Mouse (Mus musculus) hindbrain, embryonic 13.5 days (tissue): ENCODE measurements around the gene Rsph3b. TPM values are rescaled to one million over a fixed set of nuclear protein-coding genes. Genes with fewer than 3 reads are reported as not detected.
"Not testable (repeated sequence)": the region's sequence is repeated elsewhere in the genome, so short reads cannot be mapped to it uniquely, and the experiment has no call there.

ENCODE experiments used
- ATAC-seq: fragments of 200-750 bp; cut with Nextera tagmentation; 2 replicates; pipeline ENCODE4 v1.8.0; 2017; ENCODE audit warnings: moderate TSS enrichment; ENCODE audit not compliant: low FRiP score
- H3K27ac ChIP-seq: fragments of 300-500 bp; sonication (generic); 2 replicates; pipeline ENCODE4 v1.5.1; 2015; ENCODE audit warnings: inconsistent platforms, mild to moderate bottlenecking, moderate library complexity
- H3K27me3 ChIP-seq: fragments of 300-500 bp; sonication (generic); 2 replicates; pipeline ENCODE4 v1.6.1; 2015; ENCODE audit warnings: mild to moderate bottlenecking, inconsistent platforms
- H3K36me3 ChIP-seq: fragments of 300-500 bp; sonication (generic); 2 replicates; pipeline ENCODE4 v1.6.1; 2015; ENCODE audit warnings: mild to moderate bottlenecking, inconsistent platforms
- H3K4me1 ChIP-seq: fragments of 300-500 bp; sonication (generic); replicated peaks from 2 replicates; pipeline ENCODE4 v1.6.1; 2015; ENCODE audit warnings: inconsistent platforms
- H3K4me2 ChIP-seq: fragments of 300-500 bp; sonication (generic); 2 replicates; pipeline ENCODE4 v1.6.1; 2015; ENCODE audit warnings: inconsistent platforms, mild to moderate bottlenecking, moderate library complexity
- H3K4me3 ChIP-seq: fragments of 300-500 bp; sonication (generic); 2 replicates; pipeline ENCODE4 v1.5.1; 2015; ENCODE audit warnings: mild to moderate bottlenecking, inconsistent platforms
- H3K9ac ChIP-seq: fragments of 300-500 bp; sonication (generic); 2 replicates; pipeline ENCODE4 v1.6.1; 2015; ENCODE audit warnings: mild to moderate bottlenecking, inconsistent platforms
- H3K9me3 ChIP-seq: fragments of 300-500 bp; sonication (generic); 2 replicates; pipeline ENCODE4 v1.6.1; 2016; ENCODE audit warnings: inconsistent platforms
- WGBS: fragments of 180-500 bp; shearing (Covaris S2); methylation state at CpG from one replicate; pipeline ENCODE4 v1.1.7; 2015; 5-methylcytosine and 5-hydroxymethylcytosine counted together
- polyA plus RNA-seq: library from polyadenylated mRNA; unstranded; fragments of >200 nt; fragmentation: Nextera tagmentation; extraction: Ambion mirVana; gene quantifications from 2 replicates; pipeline ENCODE4 v1.2.1, GENCODE M21; 2015

The Rsph3b gene
- 51.8 and 56.4 TPM in 2 replicates for polyA plus RNA-seq

- Histone ChIP-seq H3K4me3 (peak within 1 kb of the TSS; percentile 55), H3K27ac (peak within 1 kb of the TSS; percentile 85), H3K4me2 (peak within 1 kb of the TSS; percentile 59), H3K9ac (peak within 1 kb of the TSS; percentile 75)
- not testable (repeated sequence) for H3K4me1 ChIP-seq, H3K9me3 ChIP-seq, H3K27me3 ChIP-seq, H3K36me3 ChIP-seq
- 1% methylated on average over 67 of the region's 73 CpGs for WGBS
- peak; percentile 98 for ATAC-seq
Observed at GRCm38 (mm10) chr17:6947984-6948768, at the start of gene Rsph3b. Gene Rsph3b (minus strand): TSS chr17:6948682.

- not testable (repeated sequence) for ATAC-seq, H3K9me3 ChIP-seq, H3K4me1 ChIP-seq, H3K27me3 ChIP-seq, H3K9ac ChIP-seq, H3K4me3 ChIP-seq, H3K27ac ChIP-seq, H3K36me3 ChIP-seq, H3K4me2 ChIP-seq
- WGBS: 100% methylated on average over 1 of the region's 7 CpGs
Observed at GRCm38 (mm10) chr17:6997778-6998490, 49.5 kb upstream of the Rsph3b start.

- not testable (repeated sequence) for ATAC-seq, H3K27ac ChIP-seq, H3K9ac ChIP-seq, H3K9me3 ChIP-seq, H3K36me3 ChIP-seq, H3K4me3 ChIP-seq, H3K4me2 ChIP-seq, H3K4me1 ChIP-seq, H3K27me3 ChIP-seq
- WGBS: 90% methylated on average over 8 of the region's 8 CpGs
Observed at GRCm38 (mm10) chr17:6996826-6997225, 48.3 kb upstream of the Rsph3b start.

GRCm38 (mm10) chr17:6995504-6995903 lies 47.0 kb upstream of the Rsph3b start:
- H3K9me3 ChIP-seq, H3K4me1 ChIP-seq, H3K4me2 ChIP-seq, H3K9ac ChIP-seq, H3K36me3 ChIP-seq, H3K27me3 ChIP-seq, ATAC-seq, H3K4me3 ChIP-seq, H3K27ac ChIP-seq: not testable (repeated sequence)
- no CpG with 5 or more reads among the region's 6 CpGs for WGBS

GRCm38 (mm10) chr17:6986118-6986517 lies 37.6 kb upstream of the Rsph3b start:
- H3K4me2 ChIP-seq, ATAC-seq, H3K27me3 ChIP-seq, H3K9ac ChIP-seq, H3K36me3 ChIP-seq, H3K27ac ChIP-seq, H3K9me3 ChIP-seq, H3K4me3 ChIP-seq, H3K4me1 ChIP-seq: not testable (repeated sequence)
- WGBS: 93% methylated on average over 1 of the region's 1 CpGs

GRCm38 (mm10) chr17:6980144-6980543 lies 31.7 kb upstream of the Rsph3b start:
- not testable (repeated sequence) for H3K9me3 ChIP-seq, ATAC-seq, H3K4me3 ChIP-seq, H3K27ac ChIP-seq, H3K4me2 ChIP-seq, H3K9ac ChIP-seq, H3K36me3 ChIP-seq, H3K4me1 ChIP-seq, H3K27me3 ChIP-seq
- WGBS: 98% methylated on average over 5 of the region's 8 CpGs

- not testable (repeated sequence) for H3K4me1 ChIP-seq, H3K27ac ChIP-seq, H3K36me3 ChIP-seq, H3K9me3 ChIP-seq, H3K27me3 ChIP-seq
- peak; percentile 8; the same call in 1 of the 2 replicates for ATAC-seq
- WGBS: 38% methylated on average over 5 of the region's 5 CpGs
- peak overlapping the region; percentile 61 for H3K4me2 ChIP-seq
- H3K4me3 ChIP-seq: peak overlapping the region; percentile 51
- peak overlapping the region; percentile 74; the same call in 1 of the 2 replicates for H3K9ac ChIP-seq
Observed at GRCm38 (mm10) chr17:6979380-6979779, 30.9 kb upstream of the Rsph3b start.

- ATAC-seq: peak; percentile 96
- H3K4me3 ChIP-seq: peak within 1 kb of the TSS; percentile 51
- 2% methylated on average over 42 of the region's 68 CpGs for WGBS
- not testable (repeated sequence) for H3K27ac ChIP-seq, H3K4me1 ChIP-seq, H3K36me3 ChIP-seq, H3K27me3 ChIP-seq, H3K9me3 ChIP-seq
- H3K4me2 ChIP-seq: peak within 1 kb of the TSS; percentile 61
- peak within 1 kb of the TSS; percentile 74 for H3K9ac ChIP-seq
Observed at GRCm38 (mm10) chr17:6978287-6979248, 30.1 kb upstream of the Rsph3b start, which contains the start of gene Gm49721. Gene Gm49721 (plus strand): TSS chr17:6978904.

- H3K9ac ChIP-seq, ATAC-seq: not testable (repeated sequence)
- 70% methylated on average over 3 of the region's 3 CpGs for WGBS
Observed at GRCm38 (mm10) chr17:6974985-6975384, 26.5 kb upstream of the Rsph3b start.

GRCm38 (mm10) chr17:6972836-6973396 lies 24.4 kb upstream of the Rsph3b start:
- WGBS: 61% methylated on average over 4 of the region's 4 CpGs
- not testable (repeated sequence) for H3K4me2 ChIP-seq, H3K27me3 ChIP-seq, H3K36me3 ChIP-seq, H3K4me3 ChIP-seq, H3K9ac ChIP-seq, H3K4me1 ChIP-seq, H3K27ac ChIP-seq, ATAC-seq, H3K9me3 ChIP-seq

More at GRCm38 (mm10) chr17:6974985-6975384, 26.5 kb upstream of the Rsph3b start:
- not testable (repeated sequence) for H3K4me3 ChIP-seq, H3K4me1 ChIP-seq, H3K9me3 ChIP-seq, H3K4me2 ChIP-seq, H3K27ac ChIP-seq, H3K27me3 ChIP-seq, H3K36me3 ChIP-seq

GRCm38 (mm10) chr17:6971238-6971637 lies 22.8 kb upstream of the Rsph3b start:
- not testable (repeated sequence) for ATAC-seq, H3K4me2 ChIP-seq, H3K27me3 ChIP-seq, H3K4me1 ChIP-seq, H3K4me3 ChIP-seq, H3K9me3 ChIP-seq, H3K9ac ChIP-seq, H3K27ac ChIP-seq, H3K36me3 ChIP-seq
- 87% methylated on average over 8 of the region's 8 CpGs for WGBS

GRCm38 (mm10) chr17:6970334-6970733 lies 21.9 kb upstream of the Rsph3b start, which contains the start of gene Rnaset2b:
Gene Rnaset2b (plus strand): TSS chr17:6970634.
- 90% methylated on average over 1 of the region's 8 CpGs for WGBS
- not testable (repeated sequence) for ATAC-seq

More at GRCm38 (mm10) chr17:6970334-6970733, 21.9 kb upstream of the Rsph3b start, which contains the start of gene Rnaset2b:
- not testable (repeated sequence) for H3K9ac ChIP-seq, H3K27me3 ChIP-seq, H3K4me2 ChIP-seq, H3K36me3 ChIP-seq, H3K4me1 ChIP-seq, H3K9me3 ChIP-seq, H3K4me3 ChIP-seq, H3K27ac ChIP-seq
